In the genomic region with DNA sequence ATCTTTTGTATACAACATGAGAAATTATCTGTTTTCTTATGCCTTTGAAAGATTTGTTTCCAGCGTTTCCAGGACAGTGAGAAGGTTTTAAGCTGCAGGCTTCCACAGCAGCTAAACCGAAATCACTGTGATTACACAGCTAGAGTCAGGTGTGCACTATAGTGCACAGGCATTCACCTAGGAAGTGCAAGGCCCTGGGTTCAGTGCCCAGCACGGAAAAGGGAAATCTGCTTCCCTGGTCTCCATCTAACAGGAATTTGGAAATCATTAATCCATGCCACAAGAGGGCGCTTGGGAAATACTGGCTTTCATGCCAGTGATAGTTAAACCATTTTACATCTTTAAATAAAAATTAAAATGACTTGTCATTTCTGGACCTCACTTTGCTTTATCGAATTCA, we compare ENCODE assay signal across 9 mouse cellular contexts. TPM values are rescaled to one million over a fixed set of nuclear protein-coding genes. Genes with fewer than 3 reads are reported as not detected.
DNase-seq lines count a peak whose midpoint lies in the region; ATAC-seq and TF ChIP-seq lines count a peak whose summit lies in the region.
"Had no signal": no experiment of that assay in that cellular context is flagged by ENCODE, and none has a peak within 500 bp of the region (broad histone marks: within the 10 kb centered on the region; RNA-seq: fewer than 3 reads in every experiment).

No protein-coding gene starts in this region.

- DNase-seq in gastrocnemius, adult 2 months = no peak
- no peak for DNase-seq in gastrocnemius, postnatal 14 days
- DNase-seq in lung, embryonic 14.5 days = peak; percentile 84
- DNase-seq in lung, adult 2 months = no peak
- DNase-seq in cerebellum, adult 9-10 months = peak; percentile 81
- DNase-seq in limb, embryonic 11.5 days (ENCODE audit: low spot score) = peak; percentile 31
- no peak for DNase-seq in spleen, postnatal 36 days (ENCODE audit: low spot score in 2 of 2)

- no peak for ATAC-seq in lung, embryonic 14.5 days (ENCODE audit: insufficient read depth)
- no peak for ATAC-seq in limb, embryonic 11.5 days (ENCODE audit: insufficient number of reproducible peaks, low FRiP score, low TSS enrichment, low read depth)
- no peak for ATAC-seq in megakaryocyte-erythroid progenitor cell, adult 5-6 weeks (replicated peaks; ENCODE audit: low FRiP score, low TSS enrichment, poor library complexity, severe bottlenecking)

- no peaks in the 10 kb centered on the region for H3K27me3 ChIP-seq in lung, embryonic 14.5 days (ENCODE audit: insufficient read depth, low read length)
- H3K27me3 ChIP-seq in limb, embryonic 11.5 days (ENCODE audit: control insufficient read depth, insufficient read depth, low read length) = no peaks in the 10 kb centered on the region

- 29% methylated on average over 5 of the region's 5 CpGs for WGBS in lung, embryonic 14.5 days
- WGBS in lung, adult 2 months = 37% methylated on average over 5 of the region's 5 CpGs
- 51% methylated on average over 5 of the region's 5 CpGs for WGBS in limb, embryonic 11.5 days

- no peaks in the 10 kb centered on the region for H3K36me3 ChIP-seq in lung, embryonic 14.5 days (ENCODE audit: insufficient read depth)
- H3K36me3 ChIP-seq in limb, embryonic 11.5 days (ENCODE audit: control insufficient read depth, insufficient read depth, low read length) = no peaks in the 10 kb centered on the region

- intact Hi-C loops in gastrocnemius, adult 2 months (cut with DNase I) = loop anchor here (10.0 kb wide), 1 partner anchor 571 kb away; no protein-coding TSS in a partner anchor
- intact Hi-C loops in gastrocnemius, postnatal 14 days (cut with DNase I; ENCODE audit: low total_unique reads) = no loop called here

- peak; percentile 68 for TF ChIP-seq CTCF in gastrocnemius, adult 2 months (IDR thresholded peaks at IDR 0.05)
- TF ChIP-seq CTCF in lung, embryonic 14.5 days (IDR thresholded peaks at IDR 0.05; ENCODE audit: low read depth) = peak; percentile 67
- no peak for TF ChIP-seq CTCF in lung, adult 2 months (IDR thresholded peaks at IDR 0.05; ENCODE audit: insufficient read depth, low read length)

- no peak overlapping the region for H3K27ac ChIP-seq in gastrocnemius, adult 2 months
- no peak overlapping the region for H3K27ac ChIP-seq in lung, embryonic 14.5 days (ENCODE audit: low read depth)
- no peak overlapping the region for H3K27ac ChIP-seq in limb, embryonic 11.5 days (replicated peaks; ENCODE audit: low read depth, low read length)

- no peaks in the 10 kb centered on the region for H3K9me3 ChIP-seq in lung, embryonic 14.5 days (ENCODE audit: low read depth, low read length)
- no peaks in the 10 kb centered on the region for H3K9me3 ChIP-seq in limb, embryonic 11.5 days (ENCODE audit: control insufficient read depth, low read length)

- H3K4me1 ChIP-seq in lung, embryonic 14.5 days (ENCODE audit: insufficient read depth) = 0 out of 2 replicates have a peak, but pooled peaks cover 3% of the 10 kb centered on the region
- H3K4me1 ChIP-seq in lung, adult 2 months (ENCODE audit: control insufficient read depth, insufficient read depth, low read length) = no peaks in the 10 kb centered on the region
- no peaks in the 10 kb centered on the region for H3K4me1 ChIP-seq in limb, embryonic 11.5 days (ENCODE audit: control insufficient read depth, insufficient read depth, low read length)

- no peak overlapping the region for H3K4me3 ChIP-seq in gastrocnemius, adult 2 months
- no peak overlapping the region for H3K4me3 ChIP-seq in lung, embryonic 14.5 days (ENCODE audit: low read depth, low read length)
- H3K4me3 ChIP-seq in lung, adult 2 months (replicated peaks; ENCODE audit: extremely low read depth, low read depth, low read length) = no peak overlapping the region
- H3K4me3 ChIP-seq in limb, embryonic 11.5 days (ENCODE audit: low read depth, low read length) = no peak overlapping the region
- H3K4me3 ChIP-seq: erythroblast, embryonic 14.5 days had no signal

- H3K4me2 ChIP-seq in lung, embryonic 14.5 days = no peak overlapping the region
- no peak overlapping the region for H3K4me2 ChIP-seq in limb, embryonic 11.5 days (ENCODE audit: low read depth, severe bottlenecking)

- TF ChIP-seq POLR2A in lung, adult 2 months (IDR thresholded peaks at IDR 0.05; ENCODE audit: borderline replicate concordance, extremely low read depth, low read depth, low read length) = no peak

- no peak overlapping the region for H3K9ac ChIP-seq in lung, embryonic 14.5 days
- no peak overlapping the region for H3K9ac ChIP-seq in limb, embryonic 11.5 days (ENCODE audit: low read length)

RNA-seq across cellular contexts. Expression of gene Cemip2, which starts 44.0 kb away (rescaled TPM):
- 1 to 10 TPM; 6.9 to 8.8 TPM for total RNA-seq in gastrocnemius, adult 2 months (2021)
- 1 to 10 TPM; 6.4 to 7.7 TPM for total RNA-seq in gastrocnemius, postnatal 14 days (2021)
- polyA plus RNA-seq in lung, embryonic 14.5 days (2014; fragmentation: Nextera tagmentation; extraction: Ambion mirVana) = 31.5 and 32.3 TPM in 2 replicates
- 33.8 and 37.1 TPM in 2 replicates for polyA plus RNA-seq in lung, adult 2 months (2012; rRNA removed)
- 52.1 and 54.6 TPM in 2 replicates for polyA plus RNA-seq in limb, embryonic 11.5 days (2014; fragmentation: Nextera tagmentation; extraction: Ambion mirVana)
- total RNA-seq in megakaryocyte-erythroid progenitor cell, adult 5-6 weeks (2014; fragmentation: Nextera tagmentation) = 1.1 and 3.8 TPM in 2 replicates
- 3.3 and 4.6 TPM in 2 replicates for total RNA-seq in megakaryocyte-erythroid progenitor cell, adult 5-6 weeks (2017)

Comparison
In these comparisons a context has a peak if more than half of its experiments do, and no peak if none do; other contexts are left out.
1. DNase-seq: peak in lung, embryonic 14.5 days (single experiment), cerebellum, adult 9-10 months (single experiment) and limb, embryonic 11.5 days (single experiment); none in gastrocnemius, adult 2 months (single experiment), gastrocnemius, postnatal 14 days (single experiment), lung, adult 2 months (single experiment) and spleen, postnatal 36 days (0 of 2).